Mouse (Mus musculus): ENCODE results near the gene Utrn. TPM values are rescaled to one million over a fixed set of nuclear protein-coding genes. Genes with fewer than 3 reads are reported as not detected.

The Utrn gene
- polyA plus RNA-seq, 1 experiment from 2014 or later = 23.0 TPM

DNA sequence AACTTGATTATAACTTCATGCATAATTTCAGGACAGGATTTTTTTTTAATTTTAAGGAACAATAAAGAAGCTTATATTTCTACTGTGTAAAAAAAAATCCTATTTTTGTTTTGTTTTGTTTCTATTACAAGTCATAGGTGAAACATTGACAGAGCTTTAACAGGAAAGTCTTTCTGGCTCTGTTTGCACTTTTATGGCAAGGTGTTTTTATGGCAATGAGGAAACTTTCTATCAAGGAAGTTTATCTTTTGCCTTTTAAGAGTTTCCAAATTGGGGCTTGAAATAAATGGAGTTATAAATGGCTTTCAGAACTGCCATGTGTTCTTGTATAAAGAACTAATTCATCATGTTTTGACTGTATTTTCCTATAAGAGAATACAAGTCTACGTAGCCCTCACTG is 385.7 kb downstream of the Utrn start:
- DNase-seq (ENCODE audit: low spot score) = no peak
- Histone ChIP-seq H3K36me3 (ENCODE audit: control insufficient read depth, insufficient read depth, low read length) (no peaks in the 10 kb centered on the region), H3K27me3 (replicated peaks; ENCODE audit: control insufficient read depth, insufficient read depth, low read length) (no peaks in the 10 kb centered on the region), H3K4me1 (replicated peaks; ENCODE audit: control insufficient read depth, insufficient read depth, low read length) (no peaks in the 10 kb centered on the region), H3K4me3 (ENCODE audit: low read depth, low read length) (no peak overlapping the region), H3K9ac (ENCODE audit: low read depth, low read length) (no peak overlapping the region), H3K4me2 (no peak overlapping the region), H3K27ac (ENCODE audit: low read depth, low read length) (no peak overlapping the region), H3K9me3 (ENCODE audit: control insufficient read depth, low read length) (no peaks in the 10 kb centered on the region)
- no peak for ATAC-seq (replicated peaks; ENCODE audit: low FRiP score)
- WGBS = 78% methylated on average over 1 of the region's 1 CpGs

DNA sequence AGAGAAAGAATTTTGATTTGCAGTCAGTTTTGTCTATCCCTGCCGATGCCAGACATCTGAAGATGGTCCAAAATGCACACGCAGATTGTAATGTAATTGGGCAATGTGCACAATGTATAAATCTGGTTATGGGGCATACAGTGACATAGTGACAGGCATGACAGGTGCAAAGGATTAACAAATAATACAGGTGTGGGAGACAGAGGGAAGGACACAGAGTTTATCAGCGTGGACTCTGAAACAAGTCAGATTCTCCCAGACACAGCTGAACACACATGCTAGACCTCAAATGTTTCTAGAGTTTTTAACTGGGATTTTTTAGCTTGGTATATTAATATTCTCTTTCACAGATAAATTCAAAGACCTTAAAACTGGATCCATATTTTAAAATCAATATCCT is 386.2 kb downstream of the Utrn start:
- Histone ChIP-seq H3K9ac (ENCODE audit: low read depth, low read length) (no peak overlapping the region), H3K9me3 (ENCODE audit: control insufficient read depth, low read length) (no peaks in the 10 kb centered on the region), H3K36me3 (ENCODE audit: control insufficient read depth, insufficient read depth, low read length) (no peaks in the 10 kb centered on the region), H3K4me3 (ENCODE audit: low read depth, low read length) (no peak overlapping the region), H3K27me3 (replicated peaks; ENCODE audit: control insufficient read depth, insufficient read depth, low read length) (no peaks in the 10 kb centered on the region), H3K27ac (ENCODE audit: low read depth, low read length) (no peak overlapping the region), H3K4me2 (no peak overlapping the region), H3K4me1 (replicated peaks; ENCODE audit: control insufficient read depth, insufficient read depth, low read length) (no peaks in the 10 kb centered on the region)
- DNase-seq (ENCODE audit: low spot score) = no peak
- WGBS = 92% methylated on average over 3 of the region's 3 CpGs
- ATAC-seq (replicated peaks; ENCODE audit: low FRiP score) = no peak

DNA sequence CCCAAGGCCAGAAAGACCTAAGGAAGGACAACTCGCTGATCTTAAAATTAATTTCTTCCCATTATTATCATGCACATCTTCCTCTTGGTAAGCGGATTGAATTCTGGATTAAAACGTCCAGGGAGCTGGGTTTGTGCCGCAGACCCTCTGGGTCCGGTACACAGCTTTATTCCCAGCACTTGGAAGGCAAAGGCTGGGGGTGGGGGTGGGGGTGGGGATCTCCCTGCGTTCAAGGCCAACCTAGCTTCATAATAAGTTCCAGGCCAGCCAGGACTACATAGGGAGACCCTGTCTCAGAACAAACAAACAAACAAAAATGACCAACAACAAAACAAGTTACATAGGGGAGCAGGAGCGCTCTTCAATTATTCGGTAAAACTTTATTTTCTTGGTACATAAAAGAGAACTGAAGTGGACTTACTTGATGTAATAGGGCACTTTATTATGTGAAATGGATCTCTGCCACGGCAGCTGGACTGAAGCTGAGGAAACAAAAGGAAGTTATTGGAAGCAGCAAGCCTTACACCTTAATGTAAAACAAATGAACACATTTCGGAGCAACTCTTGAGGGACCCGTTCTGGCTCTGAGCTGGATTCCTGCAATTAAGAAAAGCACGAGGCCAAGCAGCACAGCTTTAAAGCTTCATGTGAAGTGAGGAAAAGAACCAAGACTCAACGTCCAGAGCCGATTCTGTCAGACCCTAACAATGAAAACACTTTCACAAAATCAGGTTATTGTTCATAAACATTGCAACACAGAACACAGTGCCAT is 394.1 kb downstream of the Utrn start:
- ATAC-seq (replicated peaks; ENCODE audit: low FRiP score) (no peak), DNase-seq (ENCODE audit: low spot score) (no peak)
- no peaks in the 10 kb centered on the region for H3K36me3 ChIP-seq (ENCODE audit: control insufficient read depth, insufficient read depth, low read length)
- WGBS = 82% methylated on average over 14 of the region's 14 CpGs
- H3K27ac ChIP-seq (ENCODE audit: low read depth, low read length) = no peak overlapping the region
- no peaks in the 10 kb centered on the region for H3K27me3 ChIP-seq (replicated peaks; ENCODE audit: control insufficient read depth, insufficient read depth, low read length)
- H3K4me1 ChIP-seq (replicated peaks; ENCODE audit: control insufficient read depth, insufficient read depth, low read length) = no peaks in the 10 kb centered on the region
- H3K9me3 ChIP-seq (ENCODE audit: control insufficient read depth, low read length) = no peaks in the 10 kb centered on the region
- H3K4me2 ChIP-seq = no peak overlapping the region
- no peak overlapping the region for H3K4me3 ChIP-seq (ENCODE audit: low read depth, low read length)
- H3K9ac ChIP-seq (ENCODE audit: low read depth, low read length) = no peak overlapping the region

DNA sequence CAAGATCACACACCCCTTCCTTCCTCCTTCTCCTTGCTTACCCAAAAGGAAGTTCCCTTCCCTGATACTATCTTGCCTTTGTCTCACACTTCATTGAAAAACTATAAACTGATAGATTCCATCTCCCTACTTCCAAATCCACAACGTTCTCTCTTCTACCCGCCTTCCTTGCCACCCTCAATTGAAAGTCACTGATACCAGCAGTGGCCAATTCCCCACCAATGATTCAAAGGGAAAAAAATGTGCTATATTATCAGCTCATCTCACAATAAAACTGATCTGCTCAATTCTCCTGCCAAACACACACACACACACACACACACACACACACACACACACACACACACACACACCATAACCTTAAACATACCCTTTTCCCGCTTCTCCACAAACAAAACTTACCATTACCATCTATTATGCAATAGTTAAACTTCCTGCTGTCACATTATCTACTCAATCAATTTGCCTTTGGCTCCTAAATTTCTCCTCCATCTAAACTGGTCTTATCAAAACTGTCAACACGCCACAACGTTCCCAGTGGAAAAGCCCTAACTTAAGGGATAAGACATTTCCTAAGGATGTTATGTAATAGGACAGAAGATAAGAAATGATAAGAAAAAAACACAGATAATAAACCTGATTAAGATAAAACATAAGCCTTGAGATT is 399.6 kb downstream of the Utrn start:
- no peak for ATAC-seq (replicated peaks; ENCODE audit: low FRiP score)
- Histone ChIP-seq H3K27ac (ENCODE audit: low read depth, low read length) (no peak overlapping the region), H3K36me3 (ENCODE audit: control insufficient read depth, insufficient read depth, low read length) (no peaks in the 10 kb centered on the region), H3K9me3 (ENCODE audit: control insufficient read depth, low read length) (no peaks in the 10 kb centered on the region), H3K27me3 (replicated peaks; ENCODE audit: control insufficient read depth, insufficient read depth, low read length) (no peaks in the 10 kb centered on the region), H3K9ac (ENCODE audit: low read depth, low read length) (no peak overlapping the region), H3K4me2 (no peak overlapping the region), H3K4me3 (ENCODE audit: low read depth, low read length) (no peak overlapping the region), H3K4me1 (replicated peaks; ENCODE audit: control insufficient read depth, insufficient read depth, low read length) (no peaks in the 10 kb centered on the region)
- 34% methylated on average over 5 of the region's 5 CpGs for WGBS
- no peak for DNase-seq (ENCODE audit: low spot score)

DNA sequence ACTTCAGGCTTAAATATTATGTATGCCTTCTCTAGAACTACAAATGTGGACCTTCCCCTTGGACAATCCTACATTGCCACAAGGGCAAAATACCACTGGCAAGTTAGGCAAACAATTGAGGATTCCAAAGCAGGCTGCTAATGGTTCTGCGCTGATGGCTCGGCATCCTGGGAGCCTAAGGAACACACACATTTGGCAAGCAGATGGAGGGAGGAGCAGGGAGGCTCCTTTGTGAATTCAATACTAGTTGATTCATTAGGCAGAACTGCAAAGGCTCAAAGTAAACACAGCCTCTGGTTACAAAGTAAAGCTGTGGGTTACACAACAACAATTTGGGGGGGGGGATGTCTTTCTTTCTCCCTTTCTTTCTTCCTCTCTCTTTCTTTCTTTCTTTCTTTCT is 401.6 kb downstream of the Utrn start:
- Histone ChIP-seq H3K4me2 (no peak overlapping the region), H3K9me3 (ENCODE audit: control insufficient read depth, low read length) (no peaks in the 10 kb centered on the region), H3K27ac (ENCODE audit: low read depth, low read length) (no peak overlapping the region), H3K9ac (ENCODE audit: low read depth, low read length) (no peak overlapping the region), H3K4me3 (ENCODE audit: low read depth, low read length) (no peak overlapping the region), H3K4me1 (replicated peaks; ENCODE audit: control insufficient read depth, insufficient read depth, low read length) (no peaks in the 10 kb centered on the region), H3K36me3 (ENCODE audit: control insufficient read depth, insufficient read depth, low read length) (no peaks in the 10 kb centered on the region), H3K27me3 (replicated peaks; ENCODE audit: control insufficient read depth, insufficient read depth, low read length) (no peaks in the 10 kb centered on the region)
- no peak for ATAC-seq (replicated peaks; ENCODE audit: low FRiP score)
- DNase-seq (ENCODE audit: low spot score) = no peak
- 62% methylated on average over 2 of the region's 2 CpGs for WGBS

DNA sequence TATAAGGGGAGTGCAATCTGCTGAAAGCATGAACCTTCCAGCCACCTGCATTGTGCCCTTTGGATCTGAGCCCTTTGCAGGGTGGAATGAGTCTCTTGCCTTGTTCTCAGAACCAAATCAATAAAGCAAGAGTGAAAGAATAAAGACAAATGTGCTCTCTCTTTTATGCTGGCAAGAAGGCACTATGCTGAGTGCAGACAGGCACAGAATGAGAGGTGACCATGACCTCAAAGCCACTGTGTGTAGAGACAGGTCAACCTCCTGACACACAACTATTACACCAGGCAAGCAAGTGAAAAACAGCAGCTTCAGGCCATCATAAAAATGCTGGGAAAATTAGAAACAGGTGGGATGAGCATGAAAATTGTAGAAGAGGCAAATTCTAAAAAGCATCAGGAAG is 408.2 kb downstream of the Utrn start:
- Histone ChIP-seq H3K27ac (ENCODE audit: low read depth, low read length) (no peak overlapping the region), H3K36me3 (ENCODE audit: control insufficient read depth, insufficient read depth, low read length) (no peaks in the 10 kb centered on the region), H3K4me1 (replicated peaks; ENCODE audit: control insufficient read depth, insufficient read depth, low read length) (no peaks in the 10 kb centered on the region), H3K27me3 (replicated peaks; ENCODE audit: control insufficient read depth, insufficient read depth, low read length) (no peaks in the 10 kb centered on the region), H3K9ac (ENCODE audit: low read depth, low read length) (no peak overlapping the region), H3K4me2 (no peak overlapping the region), H3K9me3 (ENCODE audit: control insufficient read depth, low read length) (no peaks in the 10 kb centered on the region), H3K4me3 (ENCODE audit: low read depth, low read length) (no peak overlapping the region)
- ATAC-seq (replicated peaks; ENCODE audit: low FRiP score) = no peak
- DNase-seq (ENCODE audit: low spot score) = no peak

DNA sequence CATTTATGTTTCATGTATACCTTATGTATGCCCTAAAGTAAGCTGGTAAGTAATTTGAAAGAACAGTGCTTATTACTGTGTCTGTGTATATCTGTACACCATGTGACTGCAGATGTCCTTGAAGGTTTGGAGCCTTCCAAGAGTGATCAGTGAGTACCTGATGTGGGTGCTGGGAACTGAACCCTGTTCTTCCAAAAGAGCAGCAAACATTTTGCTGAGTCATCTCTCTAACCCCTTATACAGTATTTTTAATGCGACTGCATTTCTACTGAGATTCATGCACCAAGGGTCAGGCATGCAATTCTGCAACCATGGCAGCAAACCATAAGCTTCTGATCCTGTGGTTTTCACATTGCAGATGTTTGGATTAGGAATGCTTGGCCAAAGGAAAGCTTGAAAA is 412.3 kb downstream of the Utrn start:
- ATAC-seq (replicated peaks; ENCODE audit: low FRiP score) = no peak
- no peak for DNase-seq (ENCODE audit: low spot score)
- H3K4me3 ChIP-seq (ENCODE audit: low read depth, low read length) = no peak overlapping the region
- no peak overlapping the region for H3K4me2 ChIP-seq
- H3K27me3 ChIP-seq (replicated peaks; ENCODE audit: control insufficient read depth, insufficient read depth, low read length) = no peaks in the 10 kb centered on the region
- H3K9ac ChIP-seq (ENCODE audit: low read depth, low read length) = no peak overlapping the region
- H3K9me3 ChIP-seq (ENCODE audit: control insufficient read depth, low read length) = no peaks in the 10 kb centered on the region
- H3K4me1 ChIP-seq (replicated peaks; ENCODE audit: control insufficient read depth, insufficient read depth, low read length) = no peaks in the 10 kb centered on the region
- no peak overlapping the region for H3K27ac ChIP-seq (ENCODE audit: low read depth, low read length)
- 74% methylated on average over 1 of the region's 1 CpGs for WGBS
- no peaks in the 10 kb centered on the region for H3K36me3 ChIP-seq (ENCODE audit: control insufficient read depth, insufficient read depth, low read length)

DNA sequence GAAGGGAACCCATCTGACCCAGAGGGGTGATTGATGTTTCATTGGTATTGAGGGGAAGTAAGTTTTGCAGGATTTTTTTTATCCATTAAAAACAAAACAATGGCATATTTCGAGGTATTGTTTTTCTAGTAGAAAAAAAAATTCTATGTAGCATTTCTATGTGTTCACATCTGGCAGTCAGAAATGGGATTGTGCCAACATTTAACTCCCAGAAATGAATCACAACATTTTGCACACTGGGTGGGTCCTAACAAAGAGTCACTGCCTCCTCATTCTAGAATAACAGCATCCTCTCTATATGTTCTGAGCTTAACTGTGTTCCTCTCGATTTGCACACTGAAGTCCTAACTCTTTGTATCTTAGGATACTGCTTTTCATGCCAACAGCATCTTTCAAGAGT is 416.5 kb downstream of the Utrn start:
- H3K36me3 ChIP-seq (ENCODE audit: control insufficient read depth, insufficient read depth, low read length) = no peaks in the 10 kb centered on the region
- no peak overlapping the region for H3K9ac ChIP-seq (ENCODE audit: low read depth, low read length)
- no peaks in the 10 kb centered on the region for H3K27me3 ChIP-seq (replicated peaks; ENCODE audit: control insufficient read depth, insufficient read depth, low read length)
- H3K4me3 ChIP-seq (ENCODE audit: low read depth, low read length) = no peak overlapping the region
- DNase-seq (ENCODE audit: low spot score) (no peak), ATAC-seq (replicated peaks; ENCODE audit: low FRiP score) (no peak)
- no peak overlapping the region for H3K4me2 ChIP-seq
- no peak overlapping the region for H3K27ac ChIP-seq (ENCODE audit: low read depth, low read length)
- 85% methylated on average over 2 of the region's 2 CpGs for WGBS
- no peaks in the 10 kb centered on the region for H3K9me3 ChIP-seq (ENCODE audit: control insufficient read depth, low read length)
- H3K4me1 ChIP-seq (replicated peaks; ENCODE audit: control insufficient read depth, insufficient read depth, low read length) = no peaks in the 10 kb centered on the region

DNA sequence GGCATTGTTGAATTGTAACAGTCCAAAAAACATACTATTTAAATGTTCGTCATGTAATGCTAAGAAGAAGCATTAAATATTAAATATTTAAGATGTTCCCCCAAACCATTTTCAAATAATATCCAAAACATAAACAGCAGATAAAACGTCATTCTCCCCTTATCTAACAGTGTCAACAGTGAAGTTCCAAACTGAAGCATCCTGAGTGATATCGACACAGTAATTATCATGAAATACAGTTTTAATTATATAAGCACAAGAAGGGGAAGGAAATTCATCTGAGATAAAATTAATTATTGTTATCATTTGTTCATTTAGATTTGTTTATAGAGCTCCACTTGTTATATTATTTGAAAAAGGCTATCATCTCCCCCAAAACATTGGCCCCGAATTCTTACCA is 425.0 kb downstream of the Utrn start:
- 73% methylated on average over 4 of the region's 4 CpGs for WGBS
- Histone ChIP-seq H3K27me3 (replicated peaks; ENCODE audit: control insufficient read depth, insufficient read depth, low read length) (no peaks in the 10 kb centered on the region), H3K9me3 (ENCODE audit: control insufficient read depth, low read length) (no peaks in the 10 kb centered on the region), H3K36me3 (ENCODE audit: control insufficient read depth, insufficient read depth, low read length) (no peaks in the 10 kb centered on the region), H3K9ac (ENCODE audit: low read depth, low read length) (no peak overlapping the region), H3K27ac (ENCODE audit: low read depth, low read length) (no peak overlapping the region), H3K4me2 (no peak overlapping the region), H3K4me3 (ENCODE audit: low read depth, low read length) (no peak overlapping the region), H3K4me1 (replicated peaks; ENCODE audit: control insufficient read depth, insufficient read depth, low read length) (no peaks in the 10 kb centered on the region)
- ATAC-seq (replicated peaks; ENCODE audit: low FRiP score) = no peak
- no peak for DNase-seq (ENCODE audit: low spot score)

Measured in liver, embryonic 11.5 days (tissue).